Mouse (Mus musculus) embryonic facial prominence, embryonic 14.5 days (tissue): ENCODE results near the gene Anxa2. TPM values are rescaled to one million over a fixed set of nuclear protein-coding genes. Genes with fewer than 3 reads are reported as not detected.

ENCODE experiments used
- ATAC-seq: fragments of 200-750 bp; cut with Nextera tagmentation; 2 replicates; pipeline ENCODE4 v1.8.0; 2017; ENCODE audit warnings: low read depth, moderate number of reproducible peaks, moderate TSS enrichment
- DNase-seq: peaks from one replicate; pipeline ENCODE4 v3.0.0-alpha.2; 2015; ENCODE audit warnings: low spot score
- H3K27ac ChIP-seq: fragments of 300-500 bp; sonication (generic); replicated peaks from 2 replicates; pipeline ENCODE4 v1.5.1; 2014; ENCODE audit warnings: low read depth, mild to moderate bottlenecking, low read length, moderate library complexity
- H3K27me3 ChIP-seq: fragments of 300-500 bp; sonication (generic); replicated peaks from 2 replicates; pipeline ENCODE4 v1.6.1; 2014; ENCODE audit warnings: low read length; ENCODE audit not compliant: control insufficient read depth, insufficient read depth
- H3K36me3 ChIP-seq: fragments of 300-500 bp; sonication (generic); 2 replicates; pipeline ENCODE4 v1.6.1; 2014; ENCODE audit warnings: low read length, mixed read lengths; ENCODE audit not compliant: control insufficient read depth, insufficient read depth
- H3K4me1 ChIP-seq: fragments of 300-500 bp; sonication (generic); 2 replicates; pipeline ENCODE4 v1.6.1; 2014; ENCODE audit warnings: antibody characterized with exemption, low read length; ENCODE audit not compliant: control insufficient read depth, insufficient read depth
- H3K4me2 ChIP-seq: fragments of 300-500 bp; sonication (generic); 2 replicates; pipeline ENCODE4 v1.6.1; 2014; ENCODE audit warnings: low read depth, mild to moderate bottlenecking, low read length, moderate library complexity, mixed read lengths
- H3K4me3 ChIP-seq: fragments of 300-500 bp; sonication (generic); 2 replicates; pipeline ENCODE4 v1.5.1; 2014; ENCODE audit warnings: low read depth, mild to moderate bottlenecking, low read length
- H3K9ac ChIP-seq: fragments of 300-500 bp; sonication (generic); 2 replicates; pipeline ENCODE4 v1.6.1; 2014; ENCODE audit warnings: low read depth, mild to moderate bottlenecking, low read length, moderate library complexity, mixed read lengths
- H3K9me3 ChIP-seq: fragments of 300-500 bp; sonication (generic); 2 replicates; pipeline ENCODE4 v1.6.1; 2016; ENCODE audit warnings: low read length; ENCODE audit not compliant: control insufficient read depth
- WGBS: fragments of 180-500 bp; shearing (Covaris S2); extraction: QIAGEN DNeasy Blood & Tissue Kit; methylation state at CpG from one replicate; pipeline ENCODE4 v1.1.7; 2014; 5-methylcytosine and 5-hydroxymethylcytosine counted together
- polyA plus RNA-seq: library from polyadenylated mRNA; unstranded; fragments of >200 nt; fragmentation: Nextera tagmentation; extraction: Ambion mirVana; gene quantifications from 2 replicates; pipeline ENCODE4 v1.2.1, GENCODE M21; 2014

Anxa2 gene
- polyA plus RNA-seq, 1 experiment from 2014 or later, result 1,330 TPM

GRCm38 (mm10) chr9:69442471-69443038 lies 10.9 kb upstream of the Anxa2 start:
- Histone ChIP-seq H3K27ac (no peak overlapping the region), H3K4me3 (no peak overlapping the region), H3K9ac (no peak overlapping the region), H3K27me3 (no peaks in the 10 kb centered on the region), H3K4me2 (no peak overlapping the region), H3K36me3 (no peaks in the 10 kb centered on the region), H3K4me1 (peaks cover 11% of the 10 kb centered on the region), H3K9me3 (no peaks in the 10 kb centered on the region)
- ATAC-seq (no peak), DNase-seq (no peak)
- 55% methylated on average over 6 of the region's 6 CpGs for WGBS

DNA sequence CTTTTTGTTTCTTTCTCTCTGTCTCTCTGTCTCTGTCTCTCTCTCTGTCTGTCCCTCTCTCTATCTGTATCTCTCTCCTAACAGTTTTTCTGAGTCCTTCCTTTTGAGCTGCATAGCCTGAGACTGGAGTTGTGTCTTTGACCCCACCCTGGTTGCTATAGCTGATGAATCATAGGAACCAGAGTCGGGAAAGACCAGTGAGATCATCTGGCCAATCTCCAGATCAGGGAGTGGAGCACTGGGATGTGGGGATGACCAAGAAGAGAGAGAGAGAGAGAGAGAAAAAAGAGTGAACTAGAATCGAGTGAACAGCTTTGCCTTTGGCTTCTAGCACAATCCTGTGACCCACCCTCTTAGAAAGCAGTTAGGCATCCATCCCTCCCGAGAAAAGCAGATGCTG lies 10.2 kb upstream of the Anxa2 start:
- Histone ChIP-seq H3K4me1 (peaks cover 11% of the 10 kb centered on the region), H3K9me3 (no peaks in the 10 kb centered on the region), H3K4me2 (no peak overlapping the region), H3K4me3 (no peak overlapping the region), H3K9ac (no peak overlapping the region), H3K27ac (no peak overlapping the region), H3K27me3 (no peaks in the 10 kb centered on the region), H3K36me3 (no peaks in the 10 kb centered on the region)
- peak; percentile 45 for DNase-seq
- WGBS, result 45% methylated on average over 3 of the region's 3 CpGs
- no peak for ATAC-seq

DNA sequence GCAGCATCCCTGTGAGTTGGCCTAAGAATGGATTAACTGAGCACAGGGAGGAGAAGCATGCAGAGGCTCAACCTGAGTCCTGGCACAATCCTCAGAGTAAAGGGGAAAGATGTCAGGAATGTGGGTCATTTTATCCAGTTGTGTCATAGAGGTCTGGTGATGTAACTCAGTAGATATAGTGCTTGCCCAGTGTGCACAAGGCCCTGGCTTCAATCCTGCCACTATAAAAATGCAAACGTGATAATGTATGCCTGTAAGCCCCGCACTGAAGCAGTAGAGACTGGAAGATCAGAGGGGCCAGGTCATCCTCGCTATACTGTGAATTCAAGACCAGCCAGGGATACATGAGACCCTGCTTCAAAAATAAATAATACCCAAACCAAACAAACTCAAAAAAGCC lies 4.6 kb upstream of the Anxa2 start:
- H3K27ac ChIP-seq, result no peak overlapping the region
- H3K9me3 ChIP-seq, result no peaks in the 10 kb centered on the region
- no peak for ATAC-seq
- DNase-seq, result no peak
- no peaks in the 10 kb centered on the region for H3K27me3 ChIP-seq
- no peak overlapping the region for H3K4me3 ChIP-seq
- peaks cover 22% of the 10 kb centered on the region for H3K4me1 ChIP-seq
- H3K9ac ChIP-seq, result no peak overlapping the region
- 54% methylated on average over 3 of the region's 3 CpGs for WGBS
- H3K36me3 ChIP-seq, result no peaks in the 10 kb centered on the region
- no peak overlapping the region for H3K4me2 ChIP-seq

DNA sequence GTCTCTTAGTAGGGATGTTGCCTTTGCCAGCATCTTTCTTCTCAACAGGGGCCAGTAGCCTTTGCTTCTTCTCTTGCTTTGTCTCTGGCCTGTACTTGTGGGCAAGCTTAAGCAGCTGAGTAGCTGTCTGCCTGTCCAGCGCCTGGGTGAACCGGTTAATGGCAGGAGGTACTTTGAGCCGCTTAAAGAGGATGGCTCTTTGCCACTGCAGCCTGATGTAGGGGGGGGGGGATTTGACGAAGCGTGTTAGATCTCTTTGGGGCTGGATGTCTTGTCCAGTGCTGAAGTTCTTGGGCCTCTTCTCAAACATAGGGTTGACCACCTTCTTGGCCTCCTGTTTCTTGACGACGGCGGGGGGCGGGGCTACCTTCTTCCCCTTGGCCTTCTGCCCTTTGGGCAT lies 2.8 kb upstream of the Anxa2 start:
- ATAC-seq (no peak), DNase-seq (no peak)
- no peak overlapping the region for H3K4me3 ChIP-seq
- 86% methylated on average over 9 of the region's 9 CpGs for WGBS
- no peak overlapping the region for H3K27ac ChIP-seq
- H3K9ac ChIP-seq, result no peak overlapping the region
- no peaks in the 10 kb centered on the region for H3K9me3 ChIP-seq
- peaks cover 30% of the 10 kb centered on the region for H3K4me1 ChIP-seq
- H3K36me3 ChIP-seq, result no peaks in the 10 kb centered on the region
- no peaks in the 10 kb centered on the region for H3K27me3 ChIP-seq
- H3K4me2 ChIP-seq, result no peak overlapping the region

DNA sequence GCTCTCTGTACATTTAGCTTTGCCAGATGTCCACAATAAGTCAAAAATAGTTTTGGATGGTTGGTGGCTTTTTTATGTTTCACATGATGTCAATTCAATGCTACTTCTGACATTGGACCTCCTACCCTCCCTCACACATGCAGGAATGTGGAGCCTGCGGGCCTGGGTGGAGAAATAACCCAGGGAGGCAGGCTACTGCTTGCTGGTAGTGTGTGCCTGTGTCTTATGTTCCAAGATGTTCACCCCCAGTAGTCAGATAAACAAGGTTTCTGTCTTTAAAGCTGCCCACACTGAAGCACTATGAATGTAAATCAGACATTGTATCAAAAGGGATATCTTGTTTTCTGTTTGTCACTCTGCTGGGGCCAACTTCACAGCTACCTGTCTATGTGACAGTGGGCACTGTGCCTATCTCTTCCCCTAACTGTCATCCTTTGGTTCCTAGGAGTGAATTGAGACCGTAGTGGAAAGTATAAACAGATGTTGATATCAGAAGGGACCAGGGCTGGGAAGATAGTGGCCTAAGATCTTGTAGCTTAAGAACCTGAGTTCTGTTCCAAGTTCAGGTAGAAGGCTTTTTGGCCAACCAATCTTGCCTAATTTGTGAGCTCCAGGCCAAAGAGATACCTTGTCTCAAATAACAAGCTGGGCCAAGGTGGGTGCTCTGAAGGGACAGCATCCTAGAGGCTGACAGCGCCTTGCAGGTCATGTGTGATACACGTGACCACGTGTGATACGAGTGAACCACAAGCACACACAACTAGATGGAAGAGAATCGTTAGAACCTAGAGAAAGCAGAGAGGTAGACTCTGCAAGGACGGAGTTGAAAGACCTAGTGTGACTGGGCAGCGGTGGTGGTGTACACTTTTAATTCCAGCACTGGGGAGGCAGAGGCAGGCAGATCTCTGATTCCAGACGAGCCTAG lies 1.3 kb upstream of the Anxa2 start:
- Histone ChIP-seq H3K27ac (peak overlapping the region; percentile 98), H3K9me3 (no peaks in the 10 kb centered on the region), H3K9ac (no peak overlapping the region), H3K27me3 (no peaks in the 10 kb centered on the region), H3K4me2 (no peak overlapping the region), H3K4me3 (no peak overlapping the region), H3K36me3 (no peaks in the 10 kb centered on the region), H3K4me1 (peaks cover 45% of the 10 kb centered on the region)
- no peak for ATAC-seq
- peak; percentile 37 for DNase-seq
- WGBS, result 87% methylated on average over 10 of the region's 10 CpGs

GRCm38 (mm10) chr9:69453901-69454666 lies 664 bp downstream of the Anxa2 start:
- H3K27ac ChIP-seq, result peak overlapping the region; percentile 98
- DNase-seq (peak; percentile 68), ATAC-seq (peak; percentile 28)
- H3K36me3 ChIP-seq, result no peaks in the 10 kb centered on the region
- no peaks in the 10 kb centered on the region for H3K27me3 ChIP-seq
- peak overlapping the region; percentile 95 for H3K9ac ChIP-seq
- no peaks in the 10 kb centered on the region for H3K9me3 ChIP-seq
- H3K4me3 ChIP-seq, result peak overlapping the region; percentile 83
- WGBS, result 5% methylated on average over 24 of the region's 32 CpGs
- H3K4me1 ChIP-seq, result peaks cover 65% of the 10 kb centered on the region
- H3K4me2 ChIP-seq, result peak overlapping the region; percentile 58

DNA sequence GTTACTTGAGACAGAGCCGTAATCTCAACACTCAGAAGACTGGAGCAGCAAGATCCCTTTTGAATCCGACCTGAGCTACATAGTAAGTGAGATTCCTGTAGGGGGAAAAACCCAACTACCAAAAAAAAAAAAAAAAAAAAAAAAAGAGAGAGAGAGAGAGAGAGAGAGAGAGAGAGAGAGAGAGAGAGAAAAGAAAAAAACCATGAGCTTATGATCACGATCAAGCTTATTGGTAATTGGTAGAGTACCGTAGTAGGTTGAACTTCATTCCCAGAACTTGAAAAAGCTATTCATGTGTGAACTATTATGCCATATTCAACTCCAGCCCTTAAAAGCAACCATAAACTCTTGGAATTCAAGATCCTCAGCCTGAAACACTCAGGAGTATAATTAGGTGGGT lies 1.3 kb downstream of the Anxa2 start:
- Histone ChIP-seq H3K4me3 (peak overlapping the region; percentile 83), H3K36me3 (no peaks in the 10 kb centered on the region), H3K27me3 (no peaks in the 10 kb centered on the region), H3K4me1 (peaks cover 71% of the 10 kb centered on the region), H3K4me2 (peak overlapping the region; percentile 58), H3K9me3 (no peaks in the 10 kb centered on the region), H3K27ac (peak overlapping the region; percentile 98), H3K9ac (peak overlapping the region; percentile 95)
- DNase-seq (no peak), ATAC-seq (no peak)
- 24% methylated on average over 4 of the region's 4 CpGs for WGBS

DNA sequence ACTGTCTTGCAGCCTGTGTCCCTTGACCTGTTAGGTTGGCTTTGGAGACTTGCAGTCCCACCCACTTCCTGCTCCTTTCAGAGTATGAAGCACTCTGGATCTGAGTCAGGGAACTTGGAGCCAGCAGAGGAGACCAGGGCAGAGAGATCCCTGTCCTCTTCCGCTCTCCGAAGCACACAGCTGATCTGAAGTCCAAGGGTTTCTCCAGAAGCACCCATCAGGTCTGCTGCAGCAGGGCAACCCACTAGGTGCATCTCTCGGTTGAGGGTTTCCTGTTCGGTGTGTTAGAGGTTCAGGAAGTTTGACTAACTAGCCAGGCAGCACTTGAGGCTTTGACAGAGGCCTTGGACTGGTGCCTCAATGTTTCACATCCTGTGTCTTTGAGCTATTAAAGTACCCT lies 2.0 kb downstream of the Anxa2 start:
- H3K4me3 ChIP-seq, result peak overlapping the region; percentile 83
- H3K27ac ChIP-seq, result peak overlapping the region; percentile 98
- DNase-seq (no peak), ATAC-seq (no peak)
- no peaks in the 10 kb centered on the region for H3K27me3 ChIP-seq
- H3K4me2 ChIP-seq, result peak overlapping the region; percentile 58
- WGBS, result 41% methylated on average over 4 of the region's 4 CpGs
- peaks cover 6% of the 10 kb centered on the region for H3K36me3 ChIP-seq
- H3K9me3 ChIP-seq, result no peaks in the 10 kb centered on the region
- peaks cover 78% of the 10 kb centered on the region for H3K4me1 ChIP-seq
- H3K9ac ChIP-seq, result peak overlapping the region; percentile 95
